Mouse (Mus musculus) left cerebral cortex, adult 2 months (tissue): ENCODE measurements around the gene Man2b2. TPM values are rescaled to one million over a fixed set of nuclear protein-coding genes. Genes with fewer than 3 reads are reported as not detected.
"Not testable (repeated sequence)": the region's sequence is repeated elsewhere in the genome, so short reads cannot be mapped to it uniquely, and the experiment has no call there.

Source experiments
- DNase-seq, 2 experiments: peaks; one replicate each; pipeline ENCODE4 v3.0.0; 2021 to 2022; ENCODE audit warnings: low spot score in 2 of 2, mixed read lengths in 1 of 2; ENCODE audit errors: extremely low spot score in 1 of 2
- H3K27ac ChIP-seq: fragments of 200-600 bp; 2 replicates; pipeline ENCODE4 v1.8.1; 2022
- H3K4me3 ChIP-seq: fragments of 200-600 bp; 2 replicates; pipeline ENCODE4 v1.8.1; 2022
- CTCF ChIP-seq: fragments of 200-600 bp; IDR thresholded peaks from 2 replicates; pipeline ENCODE4 v1.8.1; 2022; ENCODE audit warnings: antibody characterized with exemption, mild to moderate bottlenecking, moderate library complexity
- intact Hi-C: fragments of 180-260 bp; cut with DNase I; formaldehyde crosslinking; loops from one replicate; pipeline ENCODE4 v1.15.1; 2025
- total RNA-seq, 2 experiments: library from RNA; stranded (reverse); gene quantifications; 2 replicates each; pipeline ENCODE4 v1.2.3; 2021

The Man2b2 gene
- total RNA-seq, 2 experiments from 2014 or later, result 25.3 to 25.8 TPM

DNA sequence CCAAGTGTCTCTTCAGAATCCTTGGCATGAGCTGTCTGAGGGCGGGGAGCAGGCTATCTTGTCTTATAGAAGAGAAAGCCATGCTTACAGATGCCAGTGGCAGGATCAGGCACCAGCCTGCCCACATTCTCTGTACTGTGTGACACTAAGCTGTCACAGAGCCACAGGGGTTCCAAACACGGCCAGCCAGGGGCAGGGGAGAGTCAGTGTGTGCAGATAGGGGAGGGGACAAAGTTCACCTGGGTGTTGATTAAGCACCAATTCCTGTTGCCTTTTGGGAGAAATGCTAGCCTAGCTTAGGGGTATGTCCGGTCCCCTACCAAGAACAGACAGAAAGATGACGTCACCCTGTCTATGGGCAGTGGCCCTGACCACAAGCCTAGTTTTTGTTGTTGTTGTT is 1.4 kb downstream of the Man2b2 start:
- TF ChIP-seq CTCF, result no peak
- H3K27ac ChIP-seq, result no peak overlapping the region
- intact Hi-C loops, result no loop called here
- DNase-seq, result no peak
- no peak overlapping the region for H3K4me3 ChIP-seq

- H3K4me3 ChIP-seq, result no peak overlapping the region
- no peak overlapping the region for H3K27ac ChIP-seq
- intact Hi-C loops, result no loop called here
- DNase-seq, result no peak
- no peak for TF ChIP-seq CTCF
Measured at GRCm38 (mm10) chr5:36822907-36823306, 7.5 kb downstream of the Man2b2 start.

DNA sequence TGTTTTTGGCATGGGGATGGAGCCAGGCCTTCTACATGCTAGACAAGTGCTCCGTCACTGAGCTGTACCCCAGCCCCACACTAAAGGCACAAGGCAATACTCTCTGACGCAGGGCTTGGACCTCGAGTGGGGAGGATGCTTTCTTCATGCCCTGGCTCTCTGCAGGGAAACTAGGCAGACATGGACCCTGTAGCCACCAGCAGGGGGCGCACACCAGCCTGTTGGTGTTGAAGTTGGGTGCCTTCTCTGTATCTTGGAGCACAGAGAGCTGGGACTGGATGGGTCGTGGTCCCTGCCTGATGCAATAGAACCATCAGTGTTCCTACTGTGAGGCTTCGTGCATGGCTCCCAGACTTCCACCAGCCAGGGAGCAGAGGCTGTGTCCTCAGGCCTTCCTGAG is 10.3 kb downstream of the Man2b2 start:
- Histone ChIP-seq H3K4me3 (no peak overlapping the region), H3K27ac (no peak overlapping the region)
- intact Hi-C loops, result no loop called here
- DNase-seq, result peak; percentile 59 to 68
- peak; percentile 86 for TF ChIP-seq CTCF

DNA sequence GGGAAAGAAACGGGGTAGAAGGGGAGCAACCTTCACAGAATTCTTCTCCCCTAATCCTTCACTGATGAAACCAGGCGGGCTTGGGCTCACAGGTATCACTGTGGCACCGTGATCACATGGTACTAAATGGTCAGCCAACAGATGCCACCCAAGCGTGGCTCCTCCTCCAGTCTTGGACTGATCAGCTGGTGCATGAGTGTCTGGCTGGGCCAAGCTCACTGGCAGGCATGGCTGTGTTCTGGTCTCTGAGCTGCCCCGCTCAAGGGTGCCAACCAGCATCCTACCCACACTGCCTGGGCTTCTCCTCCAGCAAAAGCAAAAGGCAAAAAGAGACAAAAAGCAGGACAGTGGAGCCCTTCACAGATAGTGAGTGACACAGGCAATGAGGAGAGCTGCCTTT is 10.7 kb downstream of the Man2b2 start:
- H3K27ac ChIP-seq, result no peak overlapping the region
- intact Hi-C loops, result no loop called here
- H3K4me3 ChIP-seq, result no peak overlapping the region
- no peak for DNase-seq
- TF ChIP-seq CTCF, result no peak

GRCm38 (mm10) chr5:36817738-36818137 is 12.7 kb downstream of the Man2b2 start:
- H3K27ac ChIP-seq, result no peak overlapping the region
- no peak; the same call in 1 of the 2 replicates for TF ChIP-seq CTCF
- no peak overlapping the region for H3K4me3 ChIP-seq
- intact Hi-C loops, result no loop called here
- no peak for DNase-seq

DNA sequence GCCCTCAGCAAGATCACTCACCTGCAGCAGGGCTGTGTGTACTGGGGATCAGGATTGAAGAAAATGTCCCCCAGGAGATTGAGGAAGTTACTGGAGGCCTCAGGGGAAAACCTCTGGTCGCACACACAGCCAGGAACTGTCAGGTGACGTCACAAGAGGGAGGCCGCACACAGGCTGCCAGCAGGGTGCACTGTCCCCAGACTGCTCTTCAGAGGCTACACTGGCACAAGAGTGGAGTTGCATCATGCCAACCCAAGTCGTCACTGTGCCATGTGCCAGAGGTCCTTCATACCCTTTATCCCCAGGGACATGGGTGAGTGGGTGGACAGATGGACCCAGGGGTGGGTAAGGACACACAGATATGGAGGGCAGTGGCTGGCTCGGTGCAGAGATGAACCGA is 15.9 kb downstream of the Man2b2 start:
- no peak; the same call in 1 of the 2 replicates for TF ChIP-seq CTCF
- intact Hi-C loops, result loop anchor here (5.0 kb wide), 1 partner anchor 188 kb away; no protein-coding TSS in a partner anchor

DNA sequence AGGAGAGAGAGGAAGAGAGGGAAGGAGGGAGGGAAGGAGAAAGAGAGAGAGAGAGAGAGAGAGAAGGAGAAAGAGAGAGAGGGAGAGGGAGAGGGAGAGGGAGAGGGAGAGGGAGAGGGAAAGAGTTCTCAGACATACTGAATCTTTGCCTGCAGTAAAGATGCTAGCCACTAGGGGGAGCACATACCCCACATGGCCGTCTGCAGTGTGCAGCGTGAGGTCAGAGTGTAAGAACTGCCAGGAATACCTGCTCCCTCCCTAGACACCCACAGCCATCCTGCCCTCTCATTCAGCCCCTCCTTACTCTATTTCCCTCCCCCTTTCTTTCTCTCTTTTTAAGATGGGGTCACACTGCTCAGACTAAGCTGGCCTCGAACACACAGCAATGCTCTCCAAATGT is 19.0 kb downstream of the Man2b2 start:
- intact Hi-C loops, result loop anchor here (5.0 kb wide), 1 partner anchor 191 kb away; no protein-coding TSS in a partner anchor
- peak; percentile 66 for TF ChIP-seq CTCF

More for the DNA sequence above, 15.9 kb downstream of the Man2b2 start:
- no peak for DNase-seq
- Histone ChIP-seq H3K27ac (no peak overlapping the region), H3K4me3 (no peak overlapping the region)

GRCm38 (mm10) chr5:36810634-36811033 is 19.8 kb downstream of the Man2b2 start:
- DNase-seq, result no peak
- Histone ChIP-seq H3K4me3 (no peak overlapping the region), H3K27ac (no peak overlapping the region)
- intact Hi-C loops, result loop anchor here (5.0 kb wide), 1 partner anchor 192 kb away; no protein-coding TSS in a partner anchor
- no peak for TF ChIP-seq CTCF

More for the DNA sequence above, 19.0 kb downstream of the Man2b2 start:
- Histone ChIP-seq H3K27ac (no peak overlapping the region), H3K4me3 (no peak overlapping the region)
- peak; percentile 46 to 59 for DNase-seq

GRCm38 (mm10) chr5:36809123-36809522 is 21.3 kb downstream of the Man2b2 start:
- intact Hi-C loops, result no loop called here
- TF ChIP-seq CTCF, result no peak
- Histone ChIP-seq H3K4me3 (no peak overlapping the region), H3K27ac (no peak overlapping the region)
- DNase-seq, result no peak

DNA sequence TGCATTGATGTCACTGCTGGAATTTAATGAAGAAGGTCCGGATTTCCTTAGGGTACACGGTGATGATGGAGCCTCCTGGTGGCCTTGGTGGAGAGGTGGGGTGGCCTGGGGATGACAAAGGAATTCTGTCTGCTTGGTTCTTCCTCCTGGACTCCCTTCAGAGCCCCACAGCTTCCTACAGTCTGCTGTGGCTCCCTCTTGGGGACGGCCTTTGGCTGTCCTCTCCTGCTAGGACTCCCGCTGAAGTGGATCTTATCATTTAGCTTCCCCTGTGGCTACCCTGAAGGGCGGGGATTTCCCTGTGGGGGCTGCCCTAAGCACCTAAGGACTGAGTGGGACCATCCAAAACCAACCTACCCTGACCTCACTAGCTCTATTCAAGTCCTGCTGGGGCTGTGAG is 23.3 kb downstream of the Man2b2 start:
- no peak for DNase-seq
- intact Hi-C loops, result no loop called here
- no peak; the same call in 1 of the 2 replicates for TF ChIP-seq CTCF
- Histone ChIP-seq H3K27ac (no peak overlapping the region), H3K4me3 (no peak overlapping the region)

GRCm38 (mm10) chr5:36797291-36797690 is 33.2 kb downstream of the Man2b2 start:
- intact Hi-C loops, result no loop called here

GRCm38 (mm10) chr5:36796296-36797014 is 34.0 kb downstream of the Man2b2 start, which contains the start of gene Mrfap1:
TSS of gene Mrfap1 (minus strand) at chr5:36796772.
- Histone ChIP-seq H3K4me3 (peak within 1 kb of the TSS; percentile 77), H3K27ac (peak within 1 kb of the TSS; percentile 94)
- intact Hi-C loops, result not testable (repeated sequence)
- peak; percentile 95 for DNase-seq

More at GRCm38 (mm10) chr5:36797291-36797690, 33.2 kb downstream of the Man2b2 start:
- H3K27ac ChIP-seq, result no peak overlapping the region; the same call in 1 of the 2 replicates
- no peak for TF ChIP-seq CTCF
- peak overlapping the region; percentile 77 for H3K4me3 ChIP-seq
- no peak for DNase-seq

- intact Hi-C loops, result not testable (repeated sequence)
- peak; percentile 73 to 76 for DNase-seq
- peak overlapping the region; percentile 94 for H3K27ac ChIP-seq
- H3K4me3 ChIP-seq, result peak overlapping the region; percentile 77
Measured at GRCm38 (mm10) chr5:36795647-36796295, 34.7 kb downstream of the Man2b2 start.
